Mouse (Mus musculus): ENCODE results near the gene Nrk. TPM values are rescaled to one million over a fixed set of nuclear protein-coding genes. Genes with fewer than 3 reads are reported as not detected.

Gene Nrk
- polyA plus RNA-seq, 1 experiment from 2014 or later: 1.2 TPM

- Histone ChIP-seq H3K4me3 (no peak overlapping the region), H3K27me3 (no peaks in the 10 kb centered on the region), H3K27ac (no peak overlapping the region), H3K4me2 (no peak overlapping the region), H3K36me3 (ENCODE audit: poor library complexity, severe bottlenecking) (no peaks in the 10 kb centered on the region), H3K9me3 (replicated peaks) (no peaks in the 10 kb centered on the region), H3K4me1 (no peaks in the 10 kb centered on the region), H3K9ac (no peak overlapping the region)
- ATAC-seq: no peak
- WGBS: 79% methylated on average over 6 of the region's 6 CpGs
Measured at GRCm38 (mm10) chrX:139027909-139028308, 113.7 kb downstream of the Nrk start.

DNA sequence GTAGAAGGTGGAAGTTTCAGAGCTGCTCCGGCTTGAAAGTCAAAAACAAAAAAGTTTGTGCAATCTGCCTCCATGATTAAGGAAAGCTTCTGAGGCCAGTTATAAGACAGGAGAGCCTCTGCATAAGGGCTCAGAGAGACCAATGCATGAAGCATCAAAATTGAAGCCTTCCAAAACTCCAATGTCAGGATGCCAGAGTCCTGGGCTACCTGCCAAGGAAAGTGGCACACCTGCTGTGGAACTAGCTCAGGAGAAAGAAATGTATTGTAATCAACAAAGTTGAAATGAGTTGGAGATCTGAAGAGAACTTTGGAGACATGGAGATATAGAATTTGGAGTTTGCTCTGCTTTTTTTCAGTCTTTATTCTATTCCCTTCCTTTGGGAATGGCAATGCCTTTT lies 123.4 kb downstream of the Nrk start:
- Histone ChIP-seq H3K4me2 (no peak overlapping the region), H3K9me3 (replicated peaks) (no peaks in the 10 kb centered on the region), H3K27me3 (no peaks in the 10 kb centered on the region), H3K4me3 (no peak overlapping the region), H3K9ac (no peak overlapping the region), H3K27ac (no peak overlapping the region), H3K4me1 (no peaks in the 10 kb centered on the region), H3K36me3 (ENCODE audit: poor library complexity, severe bottlenecking) (no peaks in the 10 kb centered on the region)
- WGBS: 88% methylated on average over 1 of the region's 1 CpGs
- no peak for ATAC-seq

DNA sequence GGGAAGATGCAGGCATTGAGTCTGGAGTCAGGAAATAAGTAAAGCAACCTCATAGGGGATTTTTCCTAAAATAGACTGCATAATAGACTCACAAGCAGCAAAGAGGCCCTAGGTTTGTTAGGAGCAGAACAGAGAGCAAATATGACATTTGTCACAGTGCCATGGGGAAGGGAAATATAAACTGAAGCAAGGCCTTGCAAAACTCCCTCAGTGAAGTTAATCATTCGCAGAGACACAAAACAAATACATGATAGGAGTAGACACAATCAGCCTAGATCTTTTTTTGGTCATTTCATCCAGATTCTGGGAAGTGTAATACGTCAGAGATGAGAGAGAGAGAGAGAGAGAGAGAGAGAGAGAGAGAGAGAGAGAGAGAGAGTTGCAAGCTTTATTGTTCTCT lies 125.1 kb downstream of the Nrk start:
- H3K4me3 ChIP-seq: no peak overlapping the region
- no peak overlapping the region for H3K27ac ChIP-seq
- no peak overlapping the region for H3K4me2 ChIP-seq
- no peaks in the 10 kb centered on the region for H3K9me3 ChIP-seq (replicated peaks)
- ATAC-seq: no peak
- no peak overlapping the region for H3K9ac ChIP-seq
- WGBS: 63% methylated on average over 2 of the region's 2 CpGs
- H3K4me1 ChIP-seq: no peaks in the 10 kb centered on the region
- H3K36me3 ChIP-seq (ENCODE audit: poor library complexity, severe bottlenecking): no peaks in the 10 kb centered on the region
- no peaks in the 10 kb centered on the region for H3K27me3 ChIP-seq

DNA sequence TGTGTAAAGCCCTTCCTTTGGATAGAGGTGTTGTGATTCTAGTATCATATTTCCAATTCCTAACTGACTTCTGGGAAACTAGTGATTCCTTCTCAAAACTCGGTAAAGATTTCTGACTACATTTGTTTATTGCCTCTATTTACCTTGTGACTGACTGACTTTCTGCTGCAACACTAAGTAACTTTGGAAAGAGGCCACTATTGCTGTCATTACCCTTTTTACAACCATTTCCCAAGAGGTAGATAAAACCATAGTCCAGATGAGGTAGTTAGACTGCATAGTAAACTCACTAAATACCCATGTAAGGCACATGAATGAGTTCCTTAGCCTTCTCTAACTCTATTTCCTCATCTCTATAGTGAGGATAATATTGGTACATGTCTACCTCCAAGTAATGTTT lies 126.9 kb downstream of the Nrk start:
- Histone ChIP-seq H3K27ac (no peak overlapping the region), H3K36me3 (ENCODE audit: poor library complexity, severe bottlenecking) (no peaks in the 10 kb centered on the region), H3K9ac (no peak overlapping the region), H3K9me3 (replicated peaks) (no peaks in the 10 kb centered on the region), H3K4me2 (no peak overlapping the region), H3K4me3 (no peak overlapping the region), H3K4me1 (no peaks in the 10 kb centered on the region), H3K27me3 (no peaks in the 10 kb centered on the region)
- ATAC-seq: no peak
- WGBS: 79% methylated on average over 1 of the region's 1 CpGs

DNA sequence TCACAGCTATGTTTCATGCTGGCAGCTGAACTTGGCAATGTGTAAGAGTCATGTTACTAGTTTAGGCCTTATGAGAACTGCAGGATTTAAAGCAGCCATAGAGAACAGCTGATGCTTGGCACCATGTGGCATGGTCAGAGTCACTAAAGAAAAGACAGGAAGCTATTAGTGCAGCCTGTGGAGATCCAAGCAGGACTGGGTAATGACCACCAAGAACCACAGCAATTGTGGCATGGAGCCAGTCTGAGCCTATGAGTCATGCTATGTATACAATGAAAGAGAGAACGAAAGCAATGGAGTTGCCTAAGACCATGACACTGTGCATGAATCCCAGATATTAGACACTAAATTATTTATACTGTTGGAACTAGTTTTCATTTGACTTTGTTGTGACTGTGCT lies 137.7 kb downstream of the Nrk start:
- no peak for ATAC-seq
- WGBS: 96% methylated on average over 1 of the region's 1 CpGs
- H3K9me3 ChIP-seq (replicated peaks): no peaks in the 10 kb centered on the region

GRCm38 (mm10) chrX:139053149-139053548 lies 138.9 kb downstream of the Nrk start:
- H3K27me3 ChIP-seq: no peaks in the 10 kb centered on the region
- H3K9ac ChIP-seq: no peak overlapping the region
- 89% methylated on average over 1 of the region's 1 CpGs for WGBS
- no peaks in the 10 kb centered on the region for H3K9me3 ChIP-seq (replicated peaks)
- H3K36me3 ChIP-seq (ENCODE audit: poor library complexity, severe bottlenecking): no peaks in the 10 kb centered on the region
- H3K27ac ChIP-seq: no peak overlapping the region
- no peaks in the 10 kb centered on the region for H3K4me1 ChIP-seq
- H3K4me2 ChIP-seq: no peak overlapping the region
- H3K4me3 ChIP-seq: no peak overlapping the region
- ATAC-seq: no peak

More for the DNA sequence above, 137.7 kb downstream of the Nrk start:
- H3K27ac ChIP-seq: no peak overlapping the region
- H3K36me3 ChIP-seq (ENCODE audit: poor library complexity, severe bottlenecking): no peaks in the 10 kb centered on the region
- H3K4me3 ChIP-seq: no peak overlapping the region
- no peaks in the 10 kb centered on the region for H3K27me3 ChIP-seq
- no peak overlapping the region for H3K4me2 ChIP-seq
- H3K4me1 ChIP-seq: no peaks in the 10 kb centered on the region
- H3K9ac ChIP-seq: no peak overlapping the region

Other genes starting within 250 kb of the Nrk start
- not detected in 2 replicates for gene Serpina7, start 170.8 kb downstream of the Nrk start, polyA plus RNA-seq (2015; fragmentation: Nextera tagmentation; extraction: Ambion mirVana)
- gene 4930513O06Rik, start 171.8 kb downstream of the Nrk start, polyA plus RNA-seq (2015; fragmentation: Nextera tagmentation; extraction: Ambion mirVana): not detected in 2 replicates

All from forebrain, embryonic 13.5 days (tissue).